Mouse (Mus musculus) ES-E14 (cell line): ENCODE data around the gene Cd209c. TPM values are rescaled to one million over a fixed set of nuclear protein-coding genes. Genes with fewer than 3 reads are reported as not detected.

ENCODE experiments used
- DNase-seq: peaks from one replicate; pipeline ENCODE4 v3.0.0-alpha.2; 2013; ENCODE audit warnings: low read depth, low spot score
- H3K27ac ChIP-seq: 2 replicates; pipeline ENCODE4 v1.5.1; 2012; ENCODE audit warnings: low read depth, mild to moderate bottlenecking, low read length, moderate library complexity, mixed read lengths; ENCODE audit not compliant: poor library complexity, insufficient read depth, severe bottlenecking
- H3K36me3 ChIP-seq: 2 replicates; pipeline ENCODE4 v1.6.1; 2012; ENCODE audit warnings: mild to moderate bottlenecking, low read length, moderate library complexity, mixed read lengths; ENCODE audit not compliant: control insufficient read depth, poor library complexity, insufficient read depth, severe bottlenecking
- H3K4me1 ChIP-seq, 2 experiments: fragments of 150-350 bp in 1 of 2; sonication (generic) in 1 of 2; 2 replicates each; pipeline ENCODE4 v1.6.1; 2012; ENCODE audit warnings: low read length in 2 of 2, mild to moderate bottlenecking in 1 of 2, mixed read lengths in 1 of 2; ENCODE audit not compliant: control insufficient read depth in 2 of 2, insufficient read depth in 2 of 2, poor library complexity in 1 of 2
- H3K4me3 ChIP-seq, 2 experiments: fragments of 150-350 bp in 1 of 2; sonication (generic) in 1 of 2; 2 replicates each; pipeline ENCODE4 v1.5.1; 2012; ENCODE audit warnings: low read length in 2 of 2, low read depth in 1 of 2, mild to moderate bottlenecking in 1 of 2, mixed read lengths in 1 of 2; ENCODE audit not compliant: insufficient read depth in 1 of 2, poor library complexity in 1 of 2, severe bottlenecking in 1 of 2
- H3K9ac ChIP-seq: 2 replicates; pipeline ENCODE4 v1.6.1; 2012; ENCODE audit warnings: low read depth, mild to moderate bottlenecking, low read length, mixed read lengths; ENCODE audit not compliant: poor library complexity, insufficient read depth, severe bottlenecking
- H3K9me3 ChIP-seq: fragments of 150-350 bp; sonication (generic); 2 replicates; pipeline ENCODE4 v1.6.1; 2012; ENCODE audit warnings: low read depth, mild to moderate bottlenecking, low read length; ENCODE audit not compliant: control insufficient read depth, insufficient read depth
- CHD2 ChIP-seq: IDR thresholded peaks from 2 replicates; pipeline ENCODE4 v1.6.1; 2014; ENCODE audit warnings: mild to moderate bottlenecking, low read depth, low read length, inconsistent platforms
- HCFC1 ChIP-seq: IDR thresholded peaks from 2 replicates; pipeline ENCODE4 v1.6.1; 2012; ENCODE audit warnings: low read length, inconsistent platforms, borderline replicate concordance; ENCODE audit not compliant: insufficient read depth
- MAFK ChIP-seq: IDR thresholded peaks from 2 replicates; pipeline ENCODE4 v1.6.1; 2014; ENCODE audit warnings: mild to moderate bottlenecking, low read depth, low read length, inconsistent platforms; ENCODE audit not compliant: insufficient read depth
- ZC3H11A ChIP-seq: IDR thresholded peaks from 2 replicates; pipeline ENCODE4 v1.6.1; 2012; ENCODE audit warnings: low read depth, mild to moderate bottlenecking, inconsistent platforms, low read length, borderline replicate concordance
- ZNF384 ChIP-seq: IDR thresholded peaks from 2 replicates; pipeline ENCODE4 v1.6.1; 2012; ENCODE audit warnings: low read depth, low read length, inconsistent platforms
- in situ Hi-C, 2 experiments: fragments of 600-800 bp; cut with MboI; formaldehyde crosslinking; loops; one replicate each; pipeline ENCODE4 v1.15.1; 2025; ENCODE audit warnings: low sequenced_read_pairs in 2 of 2, inconsistent platforms in 1 of 2; ENCODE audit not compliant: unreplicated experiment in 2 of 2
- total RNA-seq: library from RNA; depleted of rRNA; stranded (reverse); fragments of 300-350 nt; gene quantifications from 2 replicates; pipeline ENCODE4 v1.2.3, GENCODE M21; 2012; rRNA removed

The Cd209c gene
- total RNA-seq, result 0.74 and 1.7 TPM in 2 replicates

DNA sequence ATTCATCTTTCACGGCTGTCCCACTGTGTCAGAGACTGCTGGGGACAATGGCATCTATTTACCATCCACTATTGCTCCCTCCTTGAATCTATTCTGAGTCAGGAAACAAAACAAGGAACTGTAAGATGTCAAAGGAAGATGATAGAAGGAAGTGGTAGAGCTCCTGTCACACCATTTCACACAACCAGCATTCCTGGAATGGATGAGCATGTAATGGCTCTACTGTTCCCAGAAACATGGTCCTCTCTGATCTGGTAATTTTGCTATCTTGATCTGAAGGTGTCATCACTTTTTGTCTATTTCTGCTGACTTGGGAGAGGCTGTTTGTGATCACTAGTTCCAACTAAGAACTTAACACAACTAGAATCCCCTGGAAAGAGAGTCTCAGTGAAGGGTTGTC is at the start of gene Cd209c:
Gene Cd209c (minus strand): TSS at position 101 of the 400 bp plus-strand sequence.
- in situ Hi-C loops, result no loop called here
- no peak for TF ChIP-seq HCFC1
- no peak for TF ChIP-seq MAFK
- no peak for TF ChIP-seq ZNF384
- TF ChIP-seq CHD2, result no peak
- no peak for TF ChIP-seq ZC3H11A
- Histone ChIP-seq H3K36me3 (no peaks in the 10 kb centered on the region), H3K27ac (no peak within 1 kb of the TSS), H3K4me3 (no peak within 1 kb of the TSS), H3K9ac (no peak within 1 kb of the TSS), H3K9me3 (no peaks in the 10 kb centered on the region), H3K4me1 (no peaks in the 10 kb centered on the region)
- DNase-seq, result no peak

DNA sequence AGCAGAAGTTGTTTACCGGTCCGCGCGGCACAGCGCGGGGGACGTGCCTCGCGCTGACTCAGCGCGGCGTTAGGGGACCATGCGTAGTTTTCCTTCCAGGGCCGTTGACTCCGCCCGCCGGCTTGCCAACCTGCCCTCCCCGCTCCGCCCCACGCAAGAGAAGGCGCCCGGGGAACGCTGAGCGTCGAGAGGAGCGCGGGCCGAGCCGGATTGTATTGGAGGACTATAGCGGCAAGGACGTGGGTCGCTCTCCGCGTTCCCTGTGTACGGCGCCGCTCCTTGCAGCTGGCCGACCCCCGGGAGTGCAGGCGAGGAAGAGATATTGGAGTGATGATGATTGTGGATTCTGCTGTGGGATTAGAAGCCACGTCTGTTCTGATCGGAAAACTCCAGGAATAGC is 39.7 kb upstream of the Cd209c start:
- no peaks in the 10 kb centered on the region for H3K4me1 ChIP-seq
- peak; percentile 45; the same call in 1 of the 2 replicates for TF ChIP-seq MAFK
- TF ChIP-seq ZNF384, result no peak
- H3K9me3 ChIP-seq, result no peaks in the 10 kb centered on the region
- no peak overlapping the region for H3K27ac ChIP-seq
- H3K36me3 ChIP-seq, result no peaks in the 10 kb centered on the region
- no peak overlapping the region for H3K9ac ChIP-seq
- H3K4me3 ChIP-seq, result peak overlapping the region; percentile 47 to 61; a peak in 3 of 4 replicates
- DNase-seq, result no peak
- in situ Hi-C loops, result no loop called here

DNA sequence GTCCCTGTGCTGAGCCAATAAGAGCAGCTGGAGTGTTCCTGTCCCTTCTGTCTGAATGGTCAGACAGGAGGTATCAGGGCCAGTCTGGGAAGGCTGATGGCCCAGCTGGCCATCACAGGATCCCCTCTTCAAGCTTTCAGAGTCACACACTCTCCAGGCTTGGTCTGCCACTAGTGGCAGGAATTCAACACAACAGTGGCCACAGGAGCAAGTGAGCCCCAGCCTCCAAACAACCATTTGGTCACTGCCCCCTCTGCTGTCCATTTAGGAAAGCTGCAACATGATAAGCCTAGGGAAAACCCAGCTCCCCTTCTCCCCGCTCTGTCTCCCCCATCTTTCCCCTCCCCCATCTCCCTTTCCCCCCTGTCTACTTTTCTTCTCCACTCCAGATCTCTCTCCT is 1.5 kb upstream of the Cd209c start:
- no peaks in the 10 kb centered on the region for H3K4me1 ChIP-seq
- no peaks in the 10 kb centered on the region for H3K9me3 ChIP-seq
- H3K9ac ChIP-seq, result no peak overlapping the region
- H3K27ac ChIP-seq, result no peak overlapping the region
- TF ChIP-seq MAFK, result no peak
- peak; percentile 89 for TF ChIP-seq ZC3H11A
- no peak for TF ChIP-seq HCFC1
- no peak for TF ChIP-seq ZNF384
- no peak for TF ChIP-seq CHD2
- in situ Hi-C loops, result no loop called here
- H3K4me3 ChIP-seq, result no peak overlapping the region
- DNase-seq, result peak; percentile 53
- no peaks in the 10 kb centered on the region for H3K36me3 ChIP-seq

DNA sequence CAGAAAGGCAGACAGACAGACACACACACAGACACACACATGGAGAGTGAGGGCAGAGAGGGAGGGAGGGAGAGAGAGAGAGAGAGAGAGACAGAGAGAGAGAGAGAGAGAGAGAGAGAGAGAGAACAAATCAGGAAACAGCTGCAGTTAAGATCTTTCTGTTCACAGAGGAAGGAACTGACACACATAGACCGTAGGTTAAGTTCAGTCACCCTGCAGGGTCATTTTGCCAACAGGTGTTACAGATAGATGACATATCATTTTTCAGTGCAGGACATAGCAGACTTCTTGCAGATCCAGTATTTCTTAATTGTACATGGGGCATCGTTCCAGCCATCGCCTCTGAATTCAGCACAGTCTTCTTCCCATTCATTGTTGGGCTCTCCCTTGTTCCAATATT is 14.5 kb downstream of the Cd209c start:
- Histone ChIP-seq H3K9me3 (no peaks in the 10 kb centered on the region), H3K36me3 (no peaks in the 10 kb centered on the region), H3K9ac (no peak overlapping the region), H3K4me3 (no peak overlapping the region), H3K4me1 (no peaks in the 10 kb centered on the region), H3K27ac (no peak overlapping the region)
- DNase-seq, result no peak
- in situ Hi-C loops, result no loop called here
- TF ChIP-seq CHD2 (no peak), ZC3H11A (no peak), HCFC1 (no peak), MAFK (no peak), ZNF384 (no peak)

DNA sequence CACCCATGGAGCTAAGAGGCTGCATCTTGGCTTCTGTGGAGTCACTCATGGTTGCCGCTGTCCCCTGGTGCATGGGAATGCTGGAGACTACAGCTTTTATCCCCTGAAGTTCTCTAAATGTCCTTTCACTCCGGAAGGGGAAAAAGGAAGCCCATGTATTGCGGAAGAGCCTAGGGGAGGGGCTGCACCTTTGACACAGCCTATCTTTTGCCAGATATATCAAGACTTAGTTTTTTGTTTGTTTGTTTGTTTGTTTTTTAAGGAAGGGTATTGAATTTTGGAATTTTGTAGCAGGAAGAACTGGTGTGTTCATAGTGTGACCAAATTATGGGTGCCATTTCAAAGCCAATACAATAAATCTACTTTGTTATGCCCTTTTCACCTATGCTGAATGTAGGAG is 27.8 kb downstream of the Cd209c start, which contains the start of gene Cd209b:
Gene Cd209b (minus strand): TSS at position 101 of the 400 bp plus-strand sequence.
- in situ Hi-C loops, result no loop called here

More for the DNA sequence above, 27.8 kb downstream of the Cd209c start, which contains the start of gene Cd209b:
- Histone ChIP-seq H3K9me3 (no peaks in the 10 kb centered on the region), H3K4me1 (no peaks in the 10 kb centered on the region), H3K27ac (no peak within 1 kb of the TSS), H3K4me3 (no peak within 1 kb of the TSS), H3K36me3 (no peaks in the 10 kb centered on the region), H3K9ac (no peak within 1 kb of the TSS)
- TF ChIP-seq ZNF384 (no peak), HCFC1 (no peak), MAFK (no peak), ZC3H11A (no peak), CHD2 (no peak)
- DNase-seq, result no peak

Other genes starting within 250 kb of the Cd209c start
- gene Clec4g, start 234.1 kb downstream of the Cd209c start, total RNA-seq, result not detected in 2 replicates
- not detected in 2 replicates for gene Cd209a, start 205.8 kb downstream of the Cd209c start, total RNA-seq
- 0.13 TPM in 1 of 2 replicates, not detected in the other for gene Cd209e, start 100.4 kb downstream of the Cd209c start, total RNA-seq
- gene Cd209d, start 76.2 kb downstream of the Cd209c start, total RNA-seq, result not detected in 2 replicates
- gene Cd209b, start 27.9 kb downstream of the Cd209c start, total RNA-seq, result not detected in 2 replicates
- 0.54 TPM in 1 of 2 replicates, not detected in the other for gene Cd209f, start 151.1 kb upstream of the Cd209c start, total RNA-seq
- 0.18 TPM in 1 of 2 replicates, not detected in the other for gene Cd209g, start 179.4 kb upstream of the Cd209c start, total RNA-seq
- 5.2 and 6.2 TPM in 2 replicates for gene Evi5l, start 211.8 kb upstream of the Cd209c start, total RNA-seq